Mouse (Mus musculus): ENCODE data around the gene Rad51b. TPM values are rescaled to one million over a fixed set of nuclear protein-coding genes. Genes with fewer than 3 reads are reported as not detected.

Gene Rad51b
- polyA plus RNA-seq, 1 experiment from 2014 or later, result 6.5 TPM

GRCm38 (mm10) chr12:79620693-79621092, 323.6 kb downstream of the Rad51b start:
- Histone ChIP-seq H3K4me2 (replicated peaks; ENCODE audit: low read depth, low read length) (no peak overlapping the region), H3K4me1 (replicated peaks; ENCODE audit: control insufficient read depth, insufficient read depth, low read length) (0 out of 2 replicates have a peak, but pooled peaks cover 1% of the 10 kb centered on the region), H3K36me3 (ENCODE audit: control insufficient read depth, insufficient read depth, low read length) (no peaks in the 10 kb centered on the region), H3K27me3 (ENCODE audit: control insufficient read depth, insufficient read depth, low read length) (no peaks in the 10 kb centered on the region), H3K27ac (ENCODE audit: low read depth, low read length) (no peak overlapping the region), H3K9ac (ENCODE audit: low read depth, low read length) (no peak overlapping the region), H3K4me3 (ENCODE audit: low read depth, low read length) (no peak overlapping the region), H3K9me3 (ENCODE audit: control insufficient read depth, low read length) (no peaks in the 10 kb centered on the region)
- ATAC-seq (ENCODE audit: low FRiP score) (no peak), DNase-seq (ENCODE audit: low spot score) (no peak)
- 86% methylated on average over 5 of the region's 5 CpGs for WGBS

GRCm38 (mm10) chr12:79623308-79623707, 326.2 kb downstream of the Rad51b start:
- H3K27me3 ChIP-seq (ENCODE audit: control insufficient read depth, insufficient read depth, low read length), result no peaks in the 10 kb centered on the region
- H3K4me3 ChIP-seq (ENCODE audit: low read depth, low read length), result no peak overlapping the region
- no peaks in the 10 kb centered on the region for H3K9me3 ChIP-seq (ENCODE audit: control insufficient read depth, low read length)
- H3K27ac ChIP-seq (ENCODE audit: low read depth, low read length), result no peak overlapping the region
- H3K9ac ChIP-seq (ENCODE audit: low read depth, low read length), result no peak overlapping the region
- 82% methylated on average over 1 of the region's 1 CpGs for WGBS
- H3K4me2 ChIP-seq (replicated peaks; ENCODE audit: low read depth, low read length), result no peak overlapping the region
- ATAC-seq (ENCODE audit: low FRiP score) (no peak), DNase-seq (ENCODE audit: low spot score) (no peak)
- no peaks in the 10 kb centered on the region for H3K36me3 ChIP-seq (ENCODE audit: control insufficient read depth, insufficient read depth, low read length)
- peaks cover 6% of the 10 kb centered on the region; the same call in 1 of the 2 replicates for H3K4me1 ChIP-seq (replicated peaks; ENCODE audit: control insufficient read depth, insufficient read depth, low read length)

- Histone ChIP-seq H3K4me2 (replicated peaks; ENCODE audit: low read depth, low read length) (no peak overlapping the region), H3K27me3 (ENCODE audit: control insufficient read depth, insufficient read depth, low read length) (no peaks in the 10 kb centered on the region), H3K36me3 (ENCODE audit: control insufficient read depth, insufficient read depth, low read length) (no peaks in the 10 kb centered on the region), H3K4me1 (replicated peaks; ENCODE audit: control insufficient read depth, insufficient read depth, low read length) (peaks cover 6% of the 10 kb centered on the region; the same call in 1 of the 2 replicates), H3K4me3 (ENCODE audit: low read depth, low read length) (no peak overlapping the region), H3K9me3 (ENCODE audit: control insufficient read depth, low read length) (no peaks in the 10 kb centered on the region), H3K9ac (ENCODE audit: low read depth, low read length) (no peak overlapping the region), H3K27ac (ENCODE audit: low read depth, low read length) (peak overlapping the region; percentile 58; the same call in 1 of the 2 replicates)
- 23% methylated on average over 7 of the region's 7 CpGs for WGBS
- DNase-seq (ENCODE audit: low spot score) (no peak), ATAC-seq (ENCODE audit: low FRiP score) (no peak)
Observed at GRCm38 (mm10) chr12:79625699-79626554, 328.8 kb downstream of the Rad51b start.

- H3K4me3 ChIP-seq (ENCODE audit: low read depth, low read length), result no peak overlapping the region
- H3K4me2 ChIP-seq (replicated peaks; ENCODE audit: low read depth, low read length), result no peak overlapping the region
- peaks cover 6% of the 10 kb centered on the region; the same call in 1 of the 2 replicates for H3K4me1 ChIP-seq (replicated peaks; ENCODE audit: control insufficient read depth, insufficient read depth, low read length)
- H3K36me3 ChIP-seq (ENCODE audit: control insufficient read depth, insufficient read depth, low read length), result no peaks in the 10 kb centered on the region
- ATAC-seq (ENCODE audit: low FRiP score) (no peak), DNase-seq (ENCODE audit: low spot score) (no peak)
- no peaks in the 10 kb centered on the region for H3K9me3 ChIP-seq (ENCODE audit: control insufficient read depth, low read length)
- H3K27me3 ChIP-seq (ENCODE audit: control insufficient read depth, insufficient read depth, low read length), result no peaks in the 10 kb centered on the region
- H3K9ac ChIP-seq (ENCODE audit: low read depth, low read length), result no peak overlapping the region
- 48% methylated on average over 4 of the region's 4 CpGs for WGBS
- no peak overlapping the region for H3K27ac ChIP-seq (ENCODE audit: low read depth, low read length)
Observed at GRCm38 (mm10) chr12:79626555-79627080, 329.5 kb downstream of the Rad51b start.

- ATAC-seq (ENCODE audit: low FRiP score), result no peak
- no peak overlapping the region for H3K4me3 ChIP-seq (ENCODE audit: low read depth, low read length)
- no peak for DNase-seq (ENCODE audit: low spot score)
- H3K9ac ChIP-seq (ENCODE audit: low read depth, low read length), result no peak overlapping the region
- H3K9me3 ChIP-seq (ENCODE audit: control insufficient read depth, low read length), result no peaks in the 10 kb centered on the region
- H3K4me1 ChIP-seq (replicated peaks; ENCODE audit: control insufficient read depth, insufficient read depth, low read length), result peaks cover 6% of the 10 kb centered on the region; the same call in 1 of the 2 replicates
- H3K36me3 ChIP-seq (ENCODE audit: control insufficient read depth, insufficient read depth, low read length), result no peaks in the 10 kb centered on the region
- no peak overlapping the region for H3K4me2 ChIP-seq (replicated peaks; ENCODE audit: low read depth, low read length)
- 61% methylated on average over 4 of the region's 4 CpGs for WGBS
- H3K27ac ChIP-seq (ENCODE audit: low read depth, low read length), result no peak overlapping the region
- H3K27me3 ChIP-seq (ENCODE audit: control insufficient read depth, insufficient read depth, low read length), result no peaks in the 10 kb centered on the region
Observed at GRCm38 (mm10) chr12:79627351-79628120, 330.5 kb downstream of the Rad51b start.

GRCm38 (mm10) chr12:79628121-79628774, 331.2 kb downstream of the Rad51b start:
- Histone ChIP-seq H3K27me3 (ENCODE audit: control insufficient read depth, insufficient read depth, low read length) (no peaks in the 10 kb centered on the region), H3K4me2 (replicated peaks; ENCODE audit: low read depth, low read length) (no peak overlapping the region), H3K4me1 (replicated peaks; ENCODE audit: control insufficient read depth, insufficient read depth, low read length) (peaks cover 6% of the 10 kb centered on the region; the same call in 1 of the 2 replicates), H3K36me3 (ENCODE audit: control insufficient read depth, insufficient read depth, low read length) (no peaks in the 10 kb centered on the region), H3K9me3 (ENCODE audit: control insufficient read depth, low read length) (no peaks in the 10 kb centered on the region), H3K4me3 (ENCODE audit: low read depth, low read length) (no peak overlapping the region), H3K27ac (ENCODE audit: low read depth, low read length) (no peak overlapping the region), H3K9ac (ENCODE audit: low read depth, low read length) (no peak overlapping the region)
- no peak for DNase-seq (ENCODE audit: low spot score)
- no peak for ATAC-seq (ENCODE audit: low FRiP score)
- 64% methylated on average over 5 of the region's 5 CpGs for WGBS

GRCm38 (mm10) chr12:79629945-79630850, 333.1 kb downstream of the Rad51b start:
- Histone ChIP-seq H3K36me3 (ENCODE audit: control insufficient read depth, insufficient read depth, low read length) (no peaks in the 10 kb centered on the region), H3K9ac (ENCODE audit: low read depth, low read length) (no peak overlapping the region), H3K4me3 (ENCODE audit: low read depth, low read length) (no peak overlapping the region), H3K27ac (ENCODE audit: low read depth, low read length) (no peak overlapping the region), H3K9me3 (ENCODE audit: control insufficient read depth, low read length) (no peaks in the 10 kb centered on the region), H3K4me2 (replicated peaks; ENCODE audit: low read depth, low read length) (no peak overlapping the region), H3K4me1 (replicated peaks; ENCODE audit: control insufficient read depth, insufficient read depth, low read length) (peaks cover 6% of the 10 kb centered on the region; the same call in 1 of the 2 replicates), H3K27me3 (ENCODE audit: control insufficient read depth, insufficient read depth, low read length) (no peaks in the 10 kb centered on the region)
- DNase-seq (ENCODE audit: low spot score), result no peak
- no peak for ATAC-seq (ENCODE audit: low FRiP score)
- WGBS, result 89% methylated on average over 7 of the region's 7 CpGs

Measured in hindbrain, embryonic 11.5 days (tissue).